Mouse (Mus musculus): ENCODE data around the gene Cox18. TPM values are rescaled to one million over a fixed set of nuclear protein-coding genes. Genes with fewer than 3 reads are reported as not detected.

Cox18 gene
- total and polyA plus RNA-seq, 2 experiments from 2014 or later, result 45.6 to 55.0 TPM

- no peak overlapping the region for H3K9ac ChIP-seq (replicated peaks; ENCODE audit: low read length, poor library complexity, severe bottlenecking)
- WGBS, result 67% methylated on average over 16 of the region's 16 CpGs
- no peak overlapping the region for H3K4me3 ChIP-seq (ENCODE audit: low read depth, low read length)
- no peaks in the 10 kb centered on the region for H3K4me1 ChIP-seq (ENCODE audit: insufficient read depth, low read length)
- H3K36me3 ChIP-seq (ENCODE audit: insufficient read depth, low read length), result no peaks in the 10 kb centered on the region
- no peaks in the 10 kb centered on the region for H3K27me3 ChIP-seq (ENCODE audit: insufficient read depth, low read length)
- H3K4me2 ChIP-seq (ENCODE audit: low read depth, low read length, poor library complexity, severe bottlenecking), result no peak overlapping the region
- no peaks in the 10 kb centered on the region for H3K9me3 ChIP-seq (ENCODE audit: low read length)
- no peak for DNase-seq (ENCODE audit: low spot score)
- no peak for ATAC-seq (ENCODE audit: low FRiP score)
- TF ChIP-seq CTCF (IDR thresholded peaks at IDR 0.05), result no peak
- H3K27ac ChIP-seq (ENCODE audit: low read depth, low read length), result no peak overlapping the region
These were observed 23.7 kb downstream of the Cox18 start for GRCm38 (mm10) chr5:90199922-90200632.

- H3K9ac ChIP-seq (replicated peaks; ENCODE audit: low read length, poor library complexity, severe bottlenecking), result no peak overlapping the region
- no peaks in the 10 kb centered on the region for H3K36me3 ChIP-seq (ENCODE audit: insufficient read depth, low read length)
- H3K9me3 ChIP-seq (ENCODE audit: low read length), result no peaks in the 10 kb centered on the region
- H3K4me2 ChIP-seq (ENCODE audit: low read depth, low read length, poor library complexity, severe bottlenecking), result no peak overlapping the region
- H3K27me3 ChIP-seq (ENCODE audit: insufficient read depth, low read length), result no peaks in the 10 kb centered on the region
- DNase-seq (ENCODE audit: low spot score) (peak; percentile 88), ATAC-seq (ENCODE audit: low FRiP score) (peak; percentile 60; the same call in 1 of the 2 replicates)
- TF ChIP-seq CTCF (IDR thresholded peaks at IDR 0.05), result peak; percentile 89
- no peaks in the 10 kb centered on the region for H3K4me1 ChIP-seq (ENCODE audit: insufficient read depth, low read length)
- 29% methylated on average over 6 of the region's 6 CpGs for WGBS
- no peak overlapping the region for H3K27ac ChIP-seq (ENCODE audit: low read depth, low read length)
- H3K4me3 ChIP-seq (ENCODE audit: low read depth, low read length), result no peak overlapping the region
These were observed 29.0 kb downstream of the Cox18 start for GRCm38 (mm10) chr5:90194831-90195230.

- Histone ChIP-seq H3K9ac (replicated peaks; ENCODE audit: low read length, poor library complexity, severe bottlenecking) (no peak overlapping the region), H3K36me3 (ENCODE audit: insufficient read depth, low read length) (no peaks in the 10 kb centered on the region), H3K9me3 (ENCODE audit: low read length) (no peaks in the 10 kb centered on the region), H3K4me3 (ENCODE audit: low read depth, low read length) (no peak overlapping the region), H3K27ac (ENCODE audit: low read depth, low read length) (no peak overlapping the region), H3K4me2 (ENCODE audit: low read depth, low read length, poor library complexity, severe bottlenecking) (no peak overlapping the region), H3K27me3 (ENCODE audit: insufficient read depth, low read length) (no peaks in the 10 kb centered on the region), H3K4me1 (ENCODE audit: insufficient read depth, low read length) (no peaks in the 10 kb centered on the region)
- DNase-seq (ENCODE audit: low spot score) (no peak), ATAC-seq (ENCODE audit: low FRiP score) (no peak)
- TF ChIP-seq CTCF (IDR thresholded peaks at IDR 0.05), result no peak
- 59% methylated on average over 5 of the region's 5 CpGs for WGBS
These were observed 41.0 kb downstream of the Cox18 start for GRCm38 (mm10) chr5:90182782-90183181.

DNA sequence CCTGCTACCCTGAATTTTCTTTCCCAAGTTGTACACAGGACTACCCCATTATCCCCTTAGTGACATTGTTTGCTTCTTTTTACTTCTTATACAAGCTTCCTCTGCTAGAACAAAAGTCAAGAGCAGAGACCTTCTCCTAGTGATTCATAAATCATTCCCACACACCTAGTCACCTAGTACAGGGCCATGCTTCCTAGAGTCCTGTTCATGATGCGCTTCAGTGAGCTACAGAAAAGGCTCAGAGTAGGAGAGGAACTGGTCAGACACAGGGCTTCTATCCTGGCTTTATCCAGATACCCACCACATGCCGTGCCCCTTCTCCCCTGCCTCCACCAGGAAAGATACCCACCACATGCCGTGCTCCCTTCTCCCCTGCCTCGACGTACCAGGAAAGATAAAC is 44.7 kb downstream of the Cox18 start:
- Histone ChIP-seq H3K4me1 (ENCODE audit: insufficient read depth, low read length) (no peaks in the 10 kb centered on the region), H3K9me3 (ENCODE audit: low read length) (no peaks in the 10 kb centered on the region), H3K36me3 (ENCODE audit: insufficient read depth, low read length) (no peaks in the 10 kb centered on the region), H3K27ac (ENCODE audit: low read depth, low read length) (no peak overlapping the region), H3K4me2 (ENCODE audit: low read depth, low read length, poor library complexity, severe bottlenecking) (no peak overlapping the region), H3K4me3 (ENCODE audit: low read depth, low read length) (no peak overlapping the region), H3K9ac (replicated peaks; ENCODE audit: low read length, poor library complexity, severe bottlenecking) (no peak overlapping the region), H3K27me3 (ENCODE audit: insufficient read depth, low read length) (no peaks in the 10 kb centered on the region)
- DNase-seq (ENCODE audit: low spot score) (no peak), ATAC-seq (ENCODE audit: low FRiP score) (no peak)
- TF ChIP-seq CTCF (IDR thresholded peaks at IDR 0.05), result no peak
- 88% methylated on average over 5 of the region's 5 CpGs for WGBS

- 85% methylated on average over 1 of the region's 1 CpGs for WGBS
- ATAC-seq (ENCODE audit: low FRiP score), result no peak
These were observed 45.7 kb downstream of the Cox18 start for GRCm38 (mm10) chr5:90178116-90178515.

More at GRCm38 (mm10) chr5:90178116-90178515, 45.7 kb downstream of the Cox18 start:
- Histone ChIP-seq H3K4me1 (ENCODE audit: insufficient read depth, low read length) (no peaks in the 10 kb centered on the region), H3K27me3 (ENCODE audit: insufficient read depth, low read length) (no peaks in the 10 kb centered on the region), H3K27ac (ENCODE audit: low read depth, low read length) (no peak overlapping the region), H3K4me2 (ENCODE audit: low read depth, low read length, poor library complexity, severe bottlenecking) (no peak overlapping the region), H3K9me3 (ENCODE audit: low read length) (no peaks in the 10 kb centered on the region), H3K4me3 (ENCODE audit: low read depth, low read length) (no peak overlapping the region), H3K36me3 (ENCODE audit: insufficient read depth, low read length) (no peaks in the 10 kb centered on the region), H3K9ac (replicated peaks; ENCODE audit: low read length, poor library complexity, severe bottlenecking) (no peak overlapping the region)
- DNase-seq (ENCODE audit: low spot score), result peak; percentile 6
- TF ChIP-seq CTCF (IDR thresholded peaks at IDR 0.05), result no peak

Other genes starting within 250 kb of the Cox18 start
- 61.1 and 75.3 TPM in 2 replicates for gene Ankrd17, start 142.6 kb upstream of the Cox18 start, total RNA-seq (2014; rRNA removed)
- gene Ankrd17, start 142.6 kb upstream of the Cox18 start, polyA plus RNA-seq (2015; fragmentation: Nextera tagmentation; extraction: Ambion mirVana), result 20.6 and 23.6 TPM in 2 replicates
- 1.1 TPM in 2 replicates for gene Gm9958, start 143.2 kb upstream of the Cox18 start, total RNA-seq (2014; rRNA removed)
- gene Gm9958, start 143.2 kb upstream of the Cox18 start, polyA plus RNA-seq (2015; fragmentation: Nextera tagmentation; extraction: Ambion mirVana), result 1.0 and 1.1 TPM in 2 replicates
- 0.11 and 0.61 TPM in 2 replicates for gene Alb, start 236.9 kb upstream of the Cox18 start, total RNA-seq (2014; rRNA removed)
- 0.07 TPM in 1 of 2 replicates, not detected in the other for gene Alb, start 236.9 kb upstream of the Cox18 start, polyA plus RNA-seq (2015; fragmentation: Nextera tagmentation; extraction: Ambion mirVana)